Mouse (Mus musculus) forebrain, embryonic 15.5 days (tissue): ENCODE results near the gene Gm13271. TPM values are rescaled to one million over a fixed set of nuclear protein-coding genes. Genes with fewer than 3 reads are reported as not detected.
"Not testable (repeated sequence)": the region's sequence is repeated elsewhere in the genome, so short reads cannot be mapped to it uniquely, and the experiment has no call there.

Source experiments
- ATAC-seq: fragments of 200-750 bp; cut with Nextera tagmentation; replicated peaks from 2 replicates; pipeline ENCODE4 v1.8.0; 2017; ENCODE audit warnings: mild to moderate bottlenecking, moderate TSS enrichment, moderate library complexity
- H3K27ac ChIP-seq: fragments of 300-500 bp; sonication (generic); replicated peaks from 2 replicates; pipeline ENCODE4 v1.5.1; 2015; ENCODE audit warnings: mild to moderate bottlenecking, inconsistent platforms
- H3K27me3 ChIP-seq: fragments of 300-500 bp; sonication (generic); 2 replicates; pipeline ENCODE4 v1.6.1; 2015; ENCODE audit warnings: inconsistent platforms
- H3K36me3 ChIP-seq: fragments of 300-500 bp; sonication (generic); 2 replicates; pipeline ENCODE4 v1.6.1; 2015; ENCODE audit warnings: mild to moderate bottlenecking, inconsistent platforms
- H3K4me1 ChIP-seq: fragments of 300-500 bp; sonication (generic); 2 replicates; pipeline ENCODE4 v1.6.1; 2015; ENCODE audit warnings: inconsistent platforms
- H3K4me2 ChIP-seq: fragments of 300-500 bp; sonication (generic); replicated peaks from 2 replicates; pipeline ENCODE4 v1.6.1; 2015; ENCODE audit warnings: mild to moderate bottlenecking, inconsistent platforms
- H3K4me3 ChIP-seq: fragments of 300-500 bp; sonication (generic); 2 replicates; pipeline ENCODE4 v1.5.1; 2015; ENCODE audit warnings: mild to moderate bottlenecking, inconsistent platforms
- H3K9ac ChIP-seq: fragments of 300-500 bp; sonication (generic); replicated peaks from 2 replicates; pipeline ENCODE4 v1.6.1; 2015; ENCODE audit warnings: mild to moderate bottlenecking, inconsistent platforms
- H3K9me3 ChIP-seq: fragments of 300-500 bp; sonication (generic); 2 replicates; pipeline ENCODE4 v1.6.1; 2016; ENCODE audit warnings: inconsistent platforms
- WGBS: fragments of 180-500 bp; shearing (Covaris S2); methylation state at CpG from one replicate; pipeline ENCODE4 v1.1.7; 2015; ENCODE audit warnings: mixed read lengths; 5-methylcytosine and 5-hydroxymethylcytosine counted together
- polyA plus RNA-seq: library from polyadenylated mRNA; unstranded; fragments of >200 nt; fragmentation: Nextera tagmentation; extraction: Ambion mirVana; gene quantifications from 2 replicates; pipeline ENCODE4 v1.2.1, GENCODE M21; 2015

Gm13271 gene
- polyA plus RNA-seq, 1 experiment from 2014 or later: not detected

DNA sequence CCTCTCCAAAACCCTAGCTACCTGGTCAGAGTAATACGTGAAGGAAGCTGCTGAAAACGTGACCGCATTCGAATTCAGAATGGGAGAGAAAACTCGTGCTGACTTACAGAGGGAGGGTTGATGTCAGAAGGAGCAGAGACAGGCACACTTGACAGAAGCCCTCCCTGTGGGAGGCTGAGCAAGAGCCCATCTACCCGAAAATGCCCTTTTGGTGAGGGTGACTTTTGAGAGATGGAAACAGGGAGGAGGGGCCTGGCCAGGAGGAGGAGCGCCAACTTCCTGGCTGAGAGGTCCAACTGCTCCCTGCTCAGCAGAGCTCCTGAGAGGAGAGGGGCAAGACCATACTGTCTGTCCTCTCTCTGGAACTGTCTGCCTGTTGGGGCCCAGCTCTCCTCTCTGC, 44.7 kb downstream of the Gm13271 start, which contains the start of gene Gm13285:
TSS of gene Gm13285 (plus strand) at position 301 of the 400 bp plus-strand sequence.
- H3K27ac ChIP-seq, H3K9ac ChIP-seq, H3K36me3 ChIP-seq, ATAC-seq, H3K4me3 ChIP-seq, H3K9me3 ChIP-seq, H3K4me1 ChIP-seq, H3K27me3 ChIP-seq, H3K4me2 ChIP-seq: not testable (repeated sequence)
- 18% methylated on average over 5 of the region's 7 CpGs for WGBS

DNA sequence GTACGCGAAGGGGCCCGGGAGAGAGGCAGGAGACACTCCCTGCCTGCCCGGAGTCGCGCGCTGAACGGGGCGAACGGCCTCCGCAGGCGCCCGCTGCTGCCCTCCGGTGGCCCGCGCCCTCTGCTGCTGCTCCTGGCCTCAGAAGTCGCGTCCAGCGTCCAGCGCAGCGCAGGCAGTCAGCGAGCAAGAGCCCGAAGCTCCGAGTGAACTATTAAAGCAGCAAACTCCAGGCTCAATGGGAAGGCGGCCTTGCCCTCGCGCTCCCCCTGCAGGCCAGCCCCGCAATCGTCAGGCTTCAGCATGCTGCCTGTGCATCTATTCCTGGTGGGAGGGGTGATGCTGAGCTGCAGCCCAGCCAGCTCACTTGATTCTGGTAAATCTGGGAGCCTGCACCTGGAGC, 48.3 kb downstream of the Gm13271 start, which contains the start of gene Gm13287:
TSS of gene Gm13287 (plus strand) at position 301 of the 400 bp plus-strand sequence.
- not testable (repeated sequence) for H3K9ac ChIP-seq, H3K36me3 ChIP-seq, H3K27me3 ChIP-seq, H3K4me3 ChIP-seq, H3K4me1 ChIP-seq, ATAC-seq, H3K27ac ChIP-seq, H3K9me3 ChIP-seq, H3K4me2 ChIP-seq
- WGBS: no CpG with 5 or more reads among the region's 29 CpGs

Other genes with a start within 250 kb of the Gm13271 start
- gene Ifnb1, start 232.1 kb upstream of the Gm13271 start, polyA plus RNA-seq: not detected in 2 replicates
- not detected in 2 replicates for gene Ifna15, start 196.6 kb upstream of the Gm13271 start, polyA plus RNA-seq
- not detected in 2 replicates for gene Ifna14, start 183.1 kb upstream of the Gm13271 start, polyA plus RNA-seq
- gene Ifna9, start 162.5 kb upstream of the Gm13271 start, polyA plus RNA-seq: not detected in 2 replicates
- gene Ifna12, start 151.5 kb upstream of the Gm13271 start, polyA plus RNA-seq: not detected in 2 replicates
- not detected in 2 replicates for gene C87499, start 120.5 kb upstream of the Gm13271 start, polyA plus RNA-seq
- gene Ifna13, start 110.4 kb upstream of the Gm13271 start, polyA plus RNA-seq: not detected in 2 replicates
- not detected in 2 replicates for gene Ifna16, start 77.9 kb upstream of the Gm13271 start, polyA plus RNA-seq
- gene Ifna2, start 71.0 kb upstream of the Gm13271 start, polyA plus RNA-seq: not detected in 2 replicates
- gene Ifnab, start 63.5 kb upstream of the Gm13271 start, polyA plus RNA-seq: not detected in 2 replicates
- gene Gm26566, start 33.1 kb upstream of the Gm13271 start, polyA plus RNA-seq: 1.6 and 2.3 TPM in 2 replicates
- gene Klhl9, start 32.4 kb upstream of the Gm13271 start, polyA plus RNA-seq: 117 and 128 TPM in 2 replicates
- gene Gm13283, start 5.3 kb downstream of the Gm13271 start, polyA plus RNA-seq: 0.14 TPM in 1 of 2 replicates, not detected in the other
- gene Gm13290, start 19.0 kb downstream of the Gm13271 start, polyA plus RNA-seq: not detected in 2 replicates
- gene Gm13289, start 22.1 kb downstream of the Gm13271 start, polyA plus RNA-seq: not detected in 2 replicates
- not detected in 2 replicates for gene Gm13272, start 25.0 kb downstream of the Gm13271 start, polyA plus RNA-seq
- 0.20 TPM in 1 of 2 replicates, not detected in the other for gene Ifnz, start 27.3 kb downstream of the Gm13271 start, polyA plus RNA-seq
- gene Gm13276, start 30.8 kb downstream of the Gm13271 start, polyA plus RNA-seq: not detected in 2 replicates
- gene Gm13277, start 33.8 kb downstream of the Gm13271 start, polyA plus RNA-seq: not detected in 2 replicates
- not detected in 2 replicates for gene Gm13278, start 36.7 kb downstream of the Gm13271 start, polyA plus RNA-seq
- gene Gm13275, start 39.6 kb downstream of the Gm13271 start, polyA plus RNA-seq: not detected in 2 replicates
- gene Gm13279, start 42.5 kb downstream of the Gm13271 start, polyA plus RNA-seq: not detected in 2 replicates
- not detected in 2 replicates for gene Gm13285, start 44.8 kb downstream of the Gm13271 start, polyA plus RNA-seq
- gene Gm13287, start 48.4 kb downstream of the Gm13271 start, polyA plus RNA-seq: not detected in 2 replicates
- gene Gm13288, start 50.7 kb downstream of the Gm13271 start, polyA plus RNA-seq: not detected in 2 replicates
- gene Ifna7, start 61.4 kb downstream of the Gm13271 start, polyA plus RNA-seq: not detected in 2 replicates
- not detected in 2 replicates for gene Ifna11, start 65.1 kb downstream of the Gm13271 start, polyA plus RNA-seq
- not detected in 2 replicates for gene Ifna6, start 72.5 kb downstream of the Gm13271 start, polyA plus RNA-seq
- not detected in 2 replicates for gene Ifna5, start 80.7 kb downstream of the Gm13271 start, polyA plus RNA-seq
- not detected in 2 replicates for gene Ifna4, start 87.0 kb downstream of the Gm13271 start, polyA plus RNA-seq
- not detected in 2 replicates for gene Ifna1, start 95.2 kb downstream of the Gm13271 start, polyA plus RNA-seq
- not detected in 2 replicates for gene Ifne, start 125.3 kb downstream of the Gm13271 start, polyA plus RNA-seq